Mouse (Mus musculus) erythroid progenitor cell, adult 5-6 weeks (primary cell): Measurements from ENCODE around the gene Olfr933. TPM values are rescaled to one million over a fixed set of nuclear protein-coding genes. Genes with fewer than 3 reads are reported as not detected.

Experiments
- ATAC-seq: replicated peaks from 2 replicates; pipeline ENCODE4 v1.8.0; 2016; ENCODE audit warnings: moderate number of reproducible peaks, mild to moderate bottlenecking, moderate TSS enrichment, inconsistent platforms; ENCODE audit not compliant: poor library complexity, low FRiP score, severe bottlenecking
- total RNA-seq, 2 experiments: library from RNA; stranded (forward) in 1 of 2; stranded (reverse) in 1 of 2; fragments of 150-400 nt in 1 of 2; fragments of 186-747, 209-891 nt in 1 of 2; gene quantifications; 2 replicates each; pipeline versions ENCODE4 v1.2.3 to v1.2.4; 2015 to 2017; ENCODE audit warnings: low replicate concordance in 2 of 2

Gene Olfr933
- total RNA-seq (2015; ENCODE audit: low replicate concordance) (not detected in 2 replicates), total RNA-seq (2017; ENCODE audit: low replicate concordance) (not detected in 2 replicates)

- no peak for ATAC-seq
Observed at GRCm38 (mm10) chr9:38972013-38972412, at the start of gene Olfr933. Olfr933 (plus strand) TSS chr9:38972313.

- ATAC-seq: no peak
Observed at GRCm38 (mm10) chr9:38929509-38929908, 42.6 kb upstream of the Olfr933 start, which contains the start of gene Olfr930. Olfr930 (plus strand) TSS chr9:38929809.

GRCm38 (mm10) chr9:38953401-38954123 lies 18.6 kb upstream of the Olfr933 start:
- ATAC-seq: no peak

- ATAC-seq: no peak
Observed at GRCm38 (mm10) chr9:38954124-38954416, 18.0 kb upstream of the Olfr933 start.

- no peak for ATAC-seq
Observed at GRCm38 (mm10) chr9:38988215-38988614, 16.1 kb downstream of the Olfr933 start, which contains the start of gene Olfr934. Olfr934 (minus strand) TSS chr9:38988315.

GRCm38 (mm10) chr9:38999583-38999982 lies 27.5 kb downstream of the Olfr933 start, which contains the start of gene Olfr935:
Olfr935 (minus strand) TSS chr9:38999683.
- ATAC-seq: no peak

GRCm38 (mm10) chr9:39023277-39023676 lies 51.2 kb downstream of the Olfr933 start, which contains the start of gene Olfr146:
Olfr146 (minus strand) TSS chr9:39023377.
- ATAC-seq: no peak

Other genes with a start within 250 kb of the Olfr933 start
- gene Olfr920, start 220.0 kb upstream of the Olfr933 start, total RNA-seq (2015; ENCODE audit: low replicate concordance): not detected in 2 replicates
- 0.26 TPM in 1 of 2 replicates, not detected in the other for gene Olfr920, start 220.0 kb upstream of the Olfr933 start, total RNA-seq (2017; ENCODE audit: low replicate concordance)
- not detected in 2 replicates for gene Olfr921, start 199.2 kb upstream of the Olfr933 start, total RNA-seq (2015; ENCODE audit: low replicate concordance)
- not detected in 2 replicates for gene Olfr921, start 199.2 kb upstream of the Olfr933 start, total RNA-seq (2017; ENCODE audit: low replicate concordance)
- gene Olfr922, start 157.7 kb upstream of the Olfr933 start, total RNA-seq (2015; ENCODE audit: low replicate concordance): not detected in 2 replicates
- gene Olfr922, start 157.7 kb upstream of the Olfr933 start, total RNA-seq (2017; ENCODE audit: low replicate concordance): not detected in 2 replicates
- not detected in 2 replicates for gene Olfr923, start 145.8 kb upstream of the Olfr933 start, total RNA-seq (2015; ENCODE audit: low replicate concordance)
- not detected in 2 replicates for gene Olfr923, start 145.8 kb upstream of the Olfr933 start, total RNA-seq (2017; ENCODE audit: low replicate concordance)
- gene Olfr924, start 127.9 kb upstream of the Olfr933 start, total RNA-seq (2015; ENCODE audit: low replicate concordance): not detected in 2 replicates
- not detected in 2 replicates for gene Olfr924, start 127.9 kb upstream of the Olfr933 start, total RNA-seq (2017; ENCODE audit: low replicate concordance)
- not detected in 2 replicates for gene Olfr26, start 117.3 kb upstream of the Olfr933 start, total RNA-seq (2015; ENCODE audit: low replicate concordance)
- gene Olfr26, start 117.3 kb upstream of the Olfr933 start, total RNA-seq (2017; ENCODE audit: low replicate concordance): not detected in 2 replicates
- not detected in 2 replicates for gene Olfr926, start 95.2 kb upstream of the Olfr933 start, total RNA-seq (2015; ENCODE audit: low replicate concordance)
- not detected in 2 replicates for gene Olfr926, start 95.2 kb upstream of the Olfr933 start, total RNA-seq (2017; ENCODE audit: low replicate concordance)
- gene Olfr930, start 42.5 kb upstream of the Olfr933 start, total RNA-seq (2015; ENCODE audit: low replicate concordance): not detected in 2 replicates
- not detected in 2 replicates for gene Olfr930, start 42.5 kb upstream of the Olfr933 start, total RNA-seq (2017; ENCODE audit: low replicate concordance)
- gene Olfr934, start 16.0 kb downstream of the Olfr933 start, total RNA-seq (2015; ENCODE audit: low replicate concordance): not detected in 2 replicates
- not detected in 2 replicates for gene Olfr934, start 16.0 kb downstream of the Olfr933 start, total RNA-seq (2017; ENCODE audit: low replicate concordance)
- not detected in 2 replicates for gene Olfr935, start 27.4 kb downstream of the Olfr933 start, total RNA-seq (2015; ENCODE audit: low replicate concordance)
- not detected in 2 replicates for gene Olfr935, start 27.4 kb downstream of the Olfr933 start, total RNA-seq (2017; ENCODE audit: low replicate concordance)
- not detected in 2 replicates for gene Olfr146, start 51.1 kb downstream of the Olfr933 start, total RNA-seq (2015; ENCODE audit: low replicate concordance)
- gene Olfr146, start 51.1 kb downstream of the Olfr933 start, total RNA-seq (2017; ENCODE audit: low replicate concordance): not detected in 2 replicates
- not detected in 2 replicates for gene Olfr937, start 92.6 kb downstream of the Olfr933 start, total RNA-seq (2015; ENCODE audit: low replicate concordance)
- not detected in 2 replicates for gene Olfr937, start 92.6 kb downstream of the Olfr933 start, total RNA-seq (2017; ENCODE audit: low replicate concordance)
- gene Olfr938, start 106.6 kb downstream of the Olfr933 start, total RNA-seq (2015; ENCODE audit: low replicate concordance): not detected in 2 replicates
- not detected in 2 replicates for gene Olfr938, start 106.6 kb downstream of the Olfr933 start, total RNA-seq (2017; ENCODE audit: low replicate concordance)
- not detected in 2 replicates for gene Olfr27, start 155.8 kb downstream of the Olfr933 start, total RNA-seq (2015; ENCODE audit: low replicate concordance)
- gene Olfr27, start 155.8 kb downstream of the Olfr933 start, total RNA-seq (2017; ENCODE audit: low replicate concordance): not detected in 2 replicates
- not detected in 2 replicates for gene Olfr943, start 194.0 kb downstream of the Olfr933 start, total RNA-seq (2015; ENCODE audit: low replicate concordance)
- not detected in 2 replicates for gene Olfr943, start 194.0 kb downstream of the Olfr933 start, total RNA-seq (2017; ENCODE audit: low replicate concordance)
- not detected in 2 replicates for gene Olfr944, start 229.6 kb downstream of the Olfr933 start, total RNA-seq (2015; ENCODE audit: low replicate concordance)
- not detected in 2 replicates for gene Olfr944, start 229.6 kb downstream of the Olfr933 start, total RNA-seq (2017; ENCODE audit: low replicate concordance)